Mouse (Mus musculus) Patski (cell line): Measurements from ENCODE around the gene Dnajc30. TPM values are rescaled to one million over a fixed set of nuclear protein-coding genes. Genes with fewer than 3 reads are reported as not detected.
"Not testable (repeated sequence)": the region's sequence is repeated elsewhere in the genome, so short reads cannot be mapped to it uniquely, and the experiment has no call there.

ENCODE experiments used
- ATAC-seq: fragments of 100-300 bp; one replicate; pipeline ENCODE4 v1.8.0; 2021
- CTCF ChIA-PET: fragments of 350-600 bp; sonication (Branson Sonifier 250); formaldehyde crosslinking; loops from one replicate; lab custom pipeline; 2022; ENCODE audit warnings: inconsistent platforms; lab: Charles Lee
- POLR2A ChIA-PET: fragments of 350-600 bp; sonication (Branson Sonifier 250); formaldehyde crosslinking; loops from one replicate; lab custom pipeline; 2022; ENCODE audit warnings: antibody characterized with exemption, inconsistent platforms; lab: Charles Lee
- DNase-seq: peaks from one replicate; pipeline ENCODE4 v3.0.0-alpha.2; 2011; ENCODE audit warnings: low read depth, low spot score
- H3K27me3 ChIP-seq: fragments of 371-371 bp; one replicate; pipeline ENCODE4 v1.5.1; 2021
- CTCF ChIP-seq: fragments of 100-300 bp; IDR thresholded peaks from one replicate; pipeline ENCODE4 v1.5.1; 2021
- in situ Hi-C: fragments of 300-500 bp; cut with MboI; formaldehyde crosslinking; loops from 3 replicates; pipeline ENCODE4 v1.11.1; 2018; ENCODE audit warnings: low pct_unique_long_range_greater_than_20kb, mixed read lengths
- polyA plus RNA-seq: library from polyadenylated mRNA; unstranded; gene quantifications from one replicate; pipeline ENCODE4 v1.2.3, GENCODE M21; 2021

The Dnajc30 gene
- polyA plus RNA-seq, 1 experiment from 2014 or later, result 22.5 TPM

DNA sequence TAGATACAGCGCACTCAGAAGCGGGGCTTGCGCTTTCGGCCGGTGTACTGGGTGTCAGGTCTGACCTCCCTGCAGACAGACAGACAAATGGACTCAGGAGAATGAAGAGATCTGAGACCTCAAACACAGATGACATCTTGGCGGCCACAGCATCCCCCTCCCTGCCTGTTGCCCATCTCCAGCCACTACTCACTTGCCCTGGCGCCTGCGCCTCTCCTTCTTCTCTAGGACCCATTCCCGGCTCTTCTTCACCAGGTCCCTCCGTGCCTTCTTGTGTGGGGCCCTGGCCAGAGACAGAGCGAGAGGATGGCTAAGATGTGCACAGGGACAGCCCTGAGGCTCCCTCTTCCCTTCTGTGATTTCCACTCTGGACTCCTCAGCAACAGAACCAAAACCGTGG lies 10.6 kb upstream of the Dnajc30 start:
- ATAC-seq (no peak), DNase-seq (no peak)
- in situ Hi-C loops, result no loop called here
- TF ChIP-seq CTCF, result no peak
- H3K27me3 ChIP-seq, result no peaks in the 10 kb centered on the region
- CTCF ChIA-PET, result interaction anchor here (1.3 kb wide), 1 partner anchor 31 kb away, joined by 4 read pairs; the partner anchor contains the start of gene Stx1a
- POLR2A ChIA-PET, result no interaction called here

DNA sequence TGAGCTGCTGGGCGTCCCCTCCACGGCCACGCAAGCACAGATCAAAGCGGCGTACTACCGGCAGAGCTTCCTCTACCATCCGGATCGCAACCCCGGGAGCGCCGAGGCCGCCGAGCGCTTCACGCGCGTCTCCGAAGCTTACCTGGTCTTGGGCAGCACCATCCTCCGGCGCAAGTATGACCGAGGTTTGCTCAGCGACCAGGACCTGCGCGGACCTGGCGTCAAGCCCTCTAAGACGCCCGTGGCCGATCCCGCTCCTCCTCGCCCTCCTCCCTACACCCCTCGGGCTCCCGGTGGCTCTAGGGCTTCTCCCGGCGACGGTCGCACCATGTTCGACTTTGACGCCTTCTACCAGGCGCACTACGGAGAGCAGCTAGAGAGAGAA lies 372 bp downstream of the Dnajc30 start:
- ChIA-PET CTCF (no interaction called here), POLR2A (interaction anchor here (0.6 to 1.2 kb wide), 5 partner anchors 41 to 191 kb away, joined by 3 to 4 read pairs (median 3); partner anchors contain the start of gene Stx1a)
- no peak for DNase-seq
- in situ Hi-C loops, result no loop called here
- no peak for TF ChIP-seq CTCF
- H3K27me3 ChIP-seq, result no peaks in the 10 kb centered on the region
- peak; percentile 41 for ATAC-seq

DNA sequence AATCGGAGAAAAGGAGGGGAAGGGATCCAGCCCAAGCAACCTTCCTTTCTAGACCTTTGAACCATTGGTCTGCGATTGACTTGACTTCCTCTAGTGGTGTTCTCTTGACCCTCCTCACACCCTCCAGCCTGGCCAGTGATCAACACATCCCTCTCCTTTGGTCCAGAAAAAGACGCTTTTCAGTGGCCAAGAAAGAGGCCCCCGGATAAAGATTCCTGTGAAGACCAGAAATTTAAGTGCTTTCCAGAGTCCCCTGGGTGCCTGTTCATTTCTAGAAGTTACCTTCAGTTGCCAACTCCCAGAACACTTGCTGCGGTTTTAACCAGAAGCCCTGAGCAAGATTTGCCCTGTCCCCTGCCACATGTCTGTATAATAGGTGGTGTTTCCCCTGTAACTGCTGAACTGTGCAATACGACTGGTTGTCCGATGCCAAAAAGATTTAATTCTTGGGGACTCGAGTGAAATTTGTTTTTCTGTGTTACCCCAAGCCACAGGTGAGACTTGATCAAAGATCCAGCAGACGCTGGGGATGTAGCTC lies 976 bp downstream of the Dnajc30 start, which contains the start of gene Bud23:
Bud23 (minus strand) TSS at position 51 of the 538 bp plus-strand sequence.
- H3K27me3 ChIP-seq, DNase-seq, ATAC-seq, in situ Hi-C loops, CTCF ChIA-PET: not testable (repeated sequence)
- POLR2A ChIA-PET, result interaction anchor here (0.6 to 1.2 kb wide), 2 partner anchors 42 to 52 kb away, joined by 3 to 4 read pairs; partner anchors contain the start of gene Stx1a

DNA sequence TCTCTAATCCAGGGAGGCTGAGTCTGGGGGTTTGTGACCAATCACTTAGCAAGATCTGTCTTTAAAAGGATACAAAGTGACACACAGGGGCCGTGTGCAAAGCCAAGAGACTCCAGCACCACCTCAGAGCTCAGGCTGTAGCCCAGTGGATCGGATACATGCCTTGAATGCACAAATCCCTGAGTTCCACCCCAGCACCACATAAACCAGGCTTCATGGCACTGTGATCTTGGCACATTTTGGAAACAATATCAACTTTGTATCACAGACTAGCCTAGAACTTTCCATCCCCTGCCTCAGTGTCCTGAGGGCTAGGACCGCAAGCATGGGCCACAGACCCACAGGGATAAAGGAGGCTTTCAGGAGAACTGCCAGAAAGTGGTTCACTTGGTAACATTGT lies 2.0 kb downstream of the Dnajc30 start:
- in situ Hi-C loops, result no loop called here
- CTCF ChIA-PET, result no interaction called here

DNA sequence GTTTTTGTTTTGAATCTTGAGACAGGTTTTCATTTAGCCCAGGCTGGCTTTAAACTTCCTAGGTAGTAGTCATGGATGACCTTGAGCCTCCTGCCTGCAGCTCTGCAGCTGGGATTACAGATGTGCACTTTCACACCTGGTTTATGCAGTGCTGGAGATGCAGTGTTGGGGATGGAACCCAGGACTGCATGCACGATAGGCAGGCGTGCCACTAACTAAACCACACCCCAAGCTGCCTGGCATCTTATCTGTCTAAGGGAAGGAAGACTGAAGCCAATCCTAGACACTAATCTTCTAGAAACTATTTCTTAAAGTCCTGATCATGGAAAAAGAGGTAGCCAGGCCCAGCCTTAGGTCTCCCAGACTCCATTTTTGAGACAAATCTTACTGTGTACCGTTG lies 6.4 kb downstream of the Dnajc30 start:
- ChIA-PET CTCF (no interaction called here), POLR2A (no interaction called here)
- no peaks in the 10 kb centered on the region for H3K27me3 ChIP-seq
- ATAC-seq (no peak), DNase-seq (no peak)
- in situ Hi-C loops, result loop anchor here (5.0 kb wide), 1 partner anchor 48 kb away; the partner anchor contains the start of gene Stx1a
- no peak for TF ChIP-seq CTCF

More for the DNA sequence above, 2.0 kb downstream of the Dnajc30 start:
- POLR2A ChIA-PET, result interaction anchor here (1.0 kb wide), 1 partner anchor 33 kb away, joined by 3 read pairs; no protein-coding TSS in a partner anchor
- ATAC-seq (no peak), DNase-seq (no peak)
- H3K27me3 ChIP-seq, result no peaks in the 10 kb centered on the region
- TF ChIP-seq CTCF, result no peak

DNA sequence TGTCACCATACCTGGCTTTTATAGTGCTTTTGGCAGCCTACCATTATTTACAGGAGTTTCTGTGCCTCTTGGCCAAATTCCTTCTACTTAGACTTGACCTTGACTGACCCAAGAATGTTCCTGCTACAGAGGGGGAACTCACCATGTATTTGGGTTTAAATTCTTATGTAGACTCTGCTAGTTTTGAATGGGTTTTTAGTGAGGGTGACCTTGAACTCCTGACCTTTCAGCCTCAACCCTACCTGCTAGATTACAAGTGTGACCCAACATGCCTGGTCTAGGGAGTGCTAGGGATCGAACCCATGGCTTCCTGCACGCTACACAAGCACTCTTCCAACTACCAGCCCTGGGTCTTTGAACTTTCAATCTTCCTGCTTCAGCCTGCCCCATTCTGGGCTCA lies 8.1 kb downstream of the Dnajc30 start:
- POLR2A ChIA-PET, result no interaction called here
- in situ Hi-C loops, result loop anchor here (5.0 kb wide), 1 partner anchor 50 kb away; the partner anchor contains the start of gene Stx1a
- H3K27me3 ChIP-seq, result no peaks in the 10 kb centered on the region
- DNase-seq, result no peak
- CTCF ChIA-PET, result no interaction called here
- no peak for ATAC-seq
- no peak for TF ChIP-seq CTCF

DNA sequence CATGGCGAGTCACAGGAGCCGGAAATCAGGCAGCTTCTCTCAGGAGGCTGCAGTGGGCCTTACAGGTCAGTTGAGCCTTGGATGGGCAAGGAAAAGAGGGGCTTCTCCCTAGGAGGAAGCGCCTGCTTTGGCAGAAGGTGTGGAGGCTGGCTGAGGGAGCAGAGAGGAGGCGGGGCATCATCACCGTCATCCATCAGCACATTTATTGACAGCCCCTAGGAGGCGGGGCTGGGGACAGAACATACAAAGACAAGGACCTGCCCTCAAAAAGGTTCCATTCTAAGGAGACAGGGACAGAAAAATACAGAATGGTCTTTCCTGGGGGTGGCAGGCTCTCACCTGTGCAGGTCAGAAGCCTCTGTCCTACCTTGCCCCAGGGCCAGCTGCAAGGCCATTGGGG lies 8.7 kb downstream of the Dnajc30 start:
- DNase-seq, result no peak
- no peaks in the 10 kb centered on the region for H3K27me3 ChIP-seq
- TF ChIP-seq CTCF, result no peak
- in situ Hi-C loops, result loop anchor here (5.0 kb wide), 1 partner anchor 50 kb away; the partner anchor contains the start of gene Stx1a
- ChIA-PET CTCF (no interaction called here), POLR2A (no interaction called here)
- ATAC-seq, result no peak

DNA sequence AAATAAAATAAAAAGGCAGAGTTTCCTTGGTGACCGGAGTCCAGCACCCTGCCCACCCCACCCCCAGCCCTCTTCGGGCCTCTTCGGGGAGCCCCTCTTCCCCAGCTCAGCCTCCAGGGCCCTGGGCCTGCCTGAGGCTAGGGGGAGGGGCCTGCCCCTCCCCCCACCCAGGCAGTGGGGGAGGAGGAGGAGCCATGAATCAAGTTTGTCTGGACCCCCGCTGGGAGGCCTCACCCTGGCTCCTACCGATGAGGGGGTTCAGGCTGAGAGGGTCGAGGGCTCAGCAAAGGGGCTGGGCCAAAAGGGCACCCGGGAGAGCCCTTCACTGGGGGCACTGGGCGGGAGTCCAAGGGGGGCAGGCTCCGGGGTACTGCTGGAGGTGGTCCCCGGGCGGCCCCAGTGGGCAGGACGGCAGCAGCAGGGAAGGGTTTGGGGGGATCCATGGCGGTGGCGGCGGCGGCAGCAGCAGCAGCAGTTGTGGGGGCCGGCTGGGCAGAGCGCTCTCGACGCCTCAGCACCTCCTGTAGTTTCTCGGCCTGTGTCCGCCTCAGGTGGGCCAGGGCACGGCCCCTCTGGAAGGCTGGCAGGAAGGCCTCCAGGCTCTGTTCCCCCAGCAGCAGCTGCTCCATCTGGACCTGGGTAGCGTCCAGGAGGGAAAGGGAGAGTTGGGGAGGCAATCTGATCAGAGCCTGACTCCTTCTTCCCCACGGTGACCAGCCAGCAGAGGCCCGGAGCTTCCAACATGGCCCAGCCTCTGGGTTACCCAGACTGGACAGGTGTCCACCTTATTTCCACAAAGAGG lies 9.5 kb downstream of the Dnajc30 start:
- in situ Hi-C loops, result loop anchor here (5.0 kb wide), 1 partner anchor 51 kb away; the partner anchor contains the start of gene Stx1a
- H3K27me3 ChIP-seq, result no peaks in the 10 kb centered on the region
- ChIA-PET POLR2A (no interaction called here), CTCF (no interaction called here)
- DNase-seq, result no peak
- ATAC-seq, result no peak
- TF ChIP-seq CTCF, result no peak

DNA sequence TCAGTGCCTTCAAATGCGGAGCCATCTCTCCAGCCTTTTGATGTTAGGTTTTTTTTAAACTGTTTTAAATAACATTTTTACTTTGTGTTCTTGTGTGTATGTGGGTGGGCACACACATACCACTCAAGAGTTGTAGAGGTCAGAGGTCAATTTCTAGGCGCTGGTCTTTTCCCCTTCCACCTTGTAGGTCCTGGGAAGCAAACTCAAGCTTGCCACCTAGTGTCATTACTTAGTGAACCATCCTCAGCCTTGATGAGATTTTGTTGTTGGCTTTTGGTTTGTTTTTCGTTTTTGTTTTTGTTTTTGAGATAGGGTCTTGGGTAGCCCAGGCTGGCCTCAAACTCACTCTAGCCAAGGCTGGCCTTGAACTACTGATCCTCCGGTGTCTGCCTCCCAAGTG lies 11.7 kb downstream of the Dnajc30 start:
- in situ Hi-C loops, result no loop called here
- no peak for TF ChIP-seq CTCF
- DNase-seq, result no peak
- ChIA-PET CTCF (interaction anchor here (1.0 to 3.8 kb wide), 3 partner anchors 18 to 60 kb away, joined by 4 to 26 read pairs (median 4); no protein-coding TSS in a partner anchor), POLR2A (no interaction called here)
- H3K27me3 ChIP-seq, result no peaks in the 10 kb centered on the region
- no peak for ATAC-seq

DNA sequence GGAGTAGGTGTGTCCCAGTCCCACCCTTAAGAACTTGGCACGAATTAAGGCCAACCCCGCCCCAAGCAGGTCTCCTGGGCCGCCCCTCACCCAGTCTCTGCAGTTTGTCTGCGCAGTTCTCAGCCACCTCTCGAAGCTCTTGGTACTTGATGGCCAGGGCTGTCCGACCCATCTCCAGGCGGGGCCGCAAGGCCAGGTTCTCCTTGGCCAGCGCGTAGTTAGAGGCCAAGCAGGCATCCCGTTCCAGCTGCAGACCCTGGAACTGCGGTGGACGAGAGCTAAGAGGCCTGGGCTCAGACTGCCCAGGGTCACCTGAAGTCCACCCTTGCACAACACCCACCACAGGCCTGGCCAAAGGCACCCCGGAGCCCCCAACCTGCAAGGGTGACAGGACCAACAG lies 12.4 kb downstream of the Dnajc30 start:
- no peak for TF ChIP-seq CTCF
- DNase-seq (no peak), ATAC-seq (no peak)
- CTCF ChIA-PET, result interaction anchor here (1.1 to 3.8 kb wide), 5 partner anchors 9 to 63 kb away, joined by 3 to 26 read pairs (median 8); no protein-coding TSS in a partner anchor
- in situ Hi-C loops, result no loop called here
- H3K27me3 ChIP-seq, result no peaks in the 10 kb centered on the region
- POLR2A ChIA-PET, result interaction anchor here (1.4 kb wide), 1 partner anchor 8 kb away, joined by 4 read pairs; no protein-coding TSS in a partner anchor
